ENCODE assay signal across 17 mouse cellular contexts in genomic region chr12:32768744-32769535, GRCm38 (mm10). TPM values are rescaled to one million over a fixed set of nuclear protein-coding genes. Genes with fewer than 3 reads are reported as not detected.
A peak's percentile ranks its signal among the peaks of the same experiment; 100 is the strongest.
DNase-seq lines count a peak whose midpoint lies in the region; ATAC-seq and TF ChIP-seq lines count a peak whose summit lies in the region.
"Had no signal": no experiment of that assay in that cellular context is flagged by ENCODE, and none has a peak within 500 bp of the region (broad histone marks: within the 10 kb centered on the region; RNA-seq: fewer than 3 reads in every experiment).

No protein-coding gene starts in this region.

- no peaks in the 10 kb centered on the region for H3K9me3 ChIP-seq in heart, postnatal 0 days (replicated peaks; ENCODE audit: control insufficient read depth, low read length)
- H3K9me3 ChIP-seq in heart, embryonic 12.5 days (replicated peaks): no peaks in the 10 kb centered on the region
- H3K9me3 ChIP-seq in lung, embryonic 14.5 days (ENCODE audit: low read depth, low read length): no peaks in the 10 kb centered on the region
- H3K9me3 ChIP-seq in midbrain, embryonic 10.5 days (replicated peaks): no peaks in the 10 kb centered on the region
- H3K9me3 ChIP-seq: embryonic facial prominence, embryonic 13.5 days; forebrain, embryonic 15.5 days; neural tube, embryonic 13.5 days had no signal

- no peaks in the 10 kb centered on the region for H3K27me3 ChIP-seq in heart, postnatal 0 days (ENCODE audit: control insufficient read depth, insufficient read depth, low read length)
- peaks cover 39% of the 10 kb centered on the region; the same call in 1 of the 2 replicates for H3K27me3 ChIP-seq in heart, embryonic 12.5 days (replicated peaks)
- no peaks in the 10 kb centered on the region for H3K27me3 ChIP-seq in lung, embryonic 14.5 days (ENCODE audit: insufficient read depth, low read length)
- no peaks in the 10 kb centered on the region for H3K27me3 ChIP-seq in midbrain, embryonic 10.5 days (ENCODE audit: low read depth, poor library complexity, severe bottlenecking)
- H3K27me3 ChIP-seq: embryonic facial prominence, embryonic 13.5 days; forebrain, embryonic 15.5 days; neural tube, embryonic 13.5 days had no signal

- no peak for DNase-seq in heart, postnatal 0 days (ENCODE audit: low spot score)
- peak; percentile 19 for DNase-seq in lung, embryonic 14.5 days
- no peak for DNase-seq in lung, postnatal 25 days (ENCODE audit: low spot score)
- peak; percentile 32 to 70 for DNase-seq in kidney, adult 8-10 months
- no peak for DNase-seq in thymus, postnatal 14 days
- no peak for DNase-seq in midbrain, embryonic 10.5 days (ENCODE audit: low spot score)
- DNase-seq: B cell, adult 2 months; cerebellum, adult 9-10 months; gastrocnemius, postnatal 14 days; thymus, postnatal 4 days had no signal

- H3K27ac ChIP-seq in heart, postnatal 0 days (ENCODE audit: low read depth): peak overlapping the region; percentile 50; the same call in 1 of the 2 replicates
- no peak overlapping the region for H3K27ac ChIP-seq in heart, embryonic 12.5 days (ENCODE audit: poor library complexity, severe bottlenecking)
- H3K27ac ChIP-seq in lung, embryonic 14.5 days (ENCODE audit: low read depth): no peak overlapping the region
- no peak overlapping the region for H3K27ac ChIP-seq in midbrain, embryonic 10.5 days (replicated peaks)
- H3K27ac ChIP-seq: embryonic facial prominence, embryonic 13.5 days; forebrain, embryonic 15.5 days; hindbrain, embryonic 14.5 days; macrophage; neural tube, embryonic 13.5 days had no signal

- H3K4me3 ChIP-seq in heart, postnatal 0 days (ENCODE audit: low read depth, low read length): no peak overlapping the region
- H3K4me3 ChIP-seq in heart, embryonic 12.5 days: no peak overlapping the region
- H3K4me3 ChIP-seq in lung, embryonic 14.5 days (ENCODE audit: low read depth, low read length): no peak overlapping the region
- no peak overlapping the region for H3K4me3 ChIP-seq in midbrain, embryonic 10.5 days
- H3K4me3 ChIP-seq: embryonic facial prominence, embryonic 13.5 days; forebrain, embryonic 15.5 days; neural tube, embryonic 13.5 days had no signal

- H3K4me1 ChIP-seq in heart, postnatal 0 days (ENCODE audit: control insufficient read depth, insufficient read depth): peaks cover 27% of the 10 kb centered on the region
- no peaks in the 10 kb centered on the region for H3K4me1 ChIP-seq in heart, embryonic 12.5 days (replicated peaks)
- no peaks in the 10 kb centered on the region for H3K4me1 ChIP-seq in lung, embryonic 14.5 days (ENCODE audit: insufficient read depth)
- no peaks in the 10 kb centered on the region for H3K4me1 ChIP-seq in midbrain, embryonic 10.5 days
- H3K4me1 ChIP-seq: forebrain, embryonic 15.5 days; neural tube, embryonic 13.5 days had no signal

- no peaks in the 10 kb centered on the region for H3K36me3 ChIP-seq in heart, postnatal 0 days (replicated peaks; ENCODE audit: control insufficient read depth, insufficient read depth, low read length)
- H3K36me3 ChIP-seq in heart, embryonic 12.5 days: no peaks in the 10 kb centered on the region
- H3K36me3 ChIP-seq in lung, embryonic 14.5 days (ENCODE audit: insufficient read depth): no peaks in the 10 kb centered on the region
- no peaks in the 10 kb centered on the region for H3K36me3 ChIP-seq in midbrain, embryonic 10.5 days
- H3K36me3 ChIP-seq: embryonic facial prominence, embryonic 13.5 days; forebrain, embryonic 15.5 days; neural tube, embryonic 13.5 days had no signal

- H3K9ac ChIP-seq in heart, postnatal 0 days (replicated peaks; ENCODE audit: low read depth, low read length): no peak overlapping the region
- no peak overlapping the region for H3K9ac ChIP-seq in heart, embryonic 12.5 days
- H3K9ac ChIP-seq in lung, embryonic 14.5 days: no peak overlapping the region
- H3K9ac ChIP-seq: embryonic facial prominence, embryonic 13.5 days; forebrain, embryonic 15.5 days; hindbrain, embryonic 14.5 days; neural tube, embryonic 13.5 days had no signal

- no peak overlapping the region for H3K4me2 ChIP-seq in heart, postnatal 0 days (ENCODE audit: low read depth, low read length)
- no peak overlapping the region for H3K4me2 ChIP-seq in heart, embryonic 12.5 days
- H3K4me2 ChIP-seq in lung, embryonic 14.5 days: no peak overlapping the region
- H3K4me2 ChIP-seq: embryonic facial prominence, embryonic 13.5 days; forebrain, embryonic 15.5 days; hindbrain, embryonic 14.5 days; midbrain, embryonic 11.5 days; neural tube, embryonic 13.5 days had no signal

- no peak for TF ChIP-seq EP300 in heart, postnatal 0 days (IDR thresholded peaks at IDR 0.05; ENCODE audit: low read depth)

- WGBS in heart, postnatal 0 days: 64% methylated on average over 3 of the region's 3 CpGs
- WGBS in heart, embryonic 12.5 days: 61% methylated on average over 3 of the region's 3 CpGs
- WGBS in lung, embryonic 14.5 days: 61% methylated on average over 3 of the region's 3 CpGs
- WGBS in midbrain, embryonic 10.5 days: 76% methylated on average over 3 of the region's 3 CpGs

- ATAC-seq in heart, postnatal 0 days (ENCODE audit: insufficient read depth, low read depth): no peak
- no peak for ATAC-seq in heart, embryonic 12.5 days (ENCODE audit: insufficient number of reproducible peaks, low FRiP score)
- no peak for ATAC-seq in lung, embryonic 14.5 days (ENCODE audit: insufficient read depth)
- ATAC-seq: forebrain, embryonic 15.5 days had no signal

- no peak for TF ChIP-seq CTCF in heart, postnatal 0 days (IDR thresholded peaks at IDR 0.05; ENCODE audit: low read depth)
- no peak for TF ChIP-seq CTCF in lung, embryonic 14.5 days (IDR thresholded peaks at IDR 0.05; ENCODE audit: low read depth)

RNA-seq across cellular contexts. Expression of gene Nampt, which starts 50.4 kb away (rescaled TPM):
- total RNA-seq in heart, postnatal 0 days (2014; rRNA removed; ENCODE audit: low replicate concordance): 21.9 and 22.2 TPM in 2 replicates
- polyA plus RNA-seq in heart, postnatal 0 days (2015; fragmentation: Nextera tagmentation; extraction: Ambion mirVana): 13.7 and 15.5 TPM in 2 replicates
- polyA plus RNA-seq in heart, embryonic 12.5 days (2016; fragmentation: Nextera tagmentation; extraction: Ambion mirVana): 18.9 TPM in 2 replicates
- 31.7 and 33.7 TPM in 2 replicates for polyA plus RNA-seq in lung, embryonic 14.5 days (2014; fragmentation: Nextera tagmentation; extraction: Ambion mirVana)
- 36.0 and 40.9 TPM in 2 replicates for polyA plus RNA-seq in midbrain, embryonic 10.5 days (2016; fragmentation: Nextera tagmentation; extraction: Ambion mirVana)

Comparison
In these comparisons a context has a peak if more than half of its experiments do, and no peak if none do; other contexts are left out.
1. DNase-seq: peak in lung, embryonic 14.5 days (single experiment) and kidney, adult 8-10 months (2 of 2); none in heart, postnatal 0 days (single experiment), lung, postnatal 25 days (single experiment), thymus, postnatal 14 days (single experiment) and midbrain, embryonic 10.5 days (single experiment).